Mouse (Mus musculus) regulatory T cell (primary cell): ENCODE results near the gene Srp14.

Source experiments
- in situ Hi-C: fragments of 300-600 bp; cut with MboI, MseI; formaldehyde crosslinking; loops from one replicate; pipeline ENCODE4 v1.15.1; 2025; ENCODE audit warnings: high pct_unique_total_duplicates

Gene Srp14

DNA sequence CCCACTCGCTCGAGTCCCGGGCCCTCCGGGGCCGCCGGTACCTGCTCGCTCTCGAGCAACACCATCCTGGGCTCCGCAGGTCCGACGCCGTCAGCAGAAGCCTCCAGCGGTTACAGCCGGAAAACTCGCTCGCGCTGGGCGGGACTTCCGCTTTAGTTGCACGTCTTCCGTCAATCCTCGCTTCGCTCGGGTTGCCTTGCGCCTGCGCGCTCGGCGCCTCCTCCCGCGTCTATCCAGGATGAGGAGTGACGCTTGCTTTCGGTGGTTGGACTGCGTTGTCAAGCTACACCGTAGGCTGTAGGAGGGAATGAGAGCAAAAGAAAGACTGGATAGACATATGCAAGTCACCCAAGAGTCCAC is at the start of gene Srp14:
Srp14 (minus strand) TSS at position 162 of the 360 bp plus-strand sequence.
- in situ Hi-C loops: no loop called here

DNA sequence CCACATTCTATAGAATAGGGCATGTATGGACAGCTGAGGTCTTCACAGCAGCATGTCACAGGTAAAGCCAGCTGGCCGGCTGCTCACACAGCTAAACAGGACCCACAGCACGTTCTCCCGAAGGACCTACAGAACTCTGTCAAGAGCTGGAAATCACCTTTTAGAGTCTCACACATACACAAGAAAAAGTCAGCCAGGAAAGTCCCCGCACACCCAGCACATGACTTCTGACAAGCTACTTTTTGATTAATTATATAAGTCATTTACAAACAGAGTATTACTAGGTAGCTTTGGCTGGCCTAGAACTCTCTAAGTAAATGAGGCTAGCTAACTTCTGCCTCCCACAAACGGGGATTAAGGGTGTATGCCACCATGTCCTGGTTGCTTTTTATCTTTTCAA is 47.0 kb upstream of the Srp14 start:
- in situ Hi-C loops: no loop called here

DNA sequence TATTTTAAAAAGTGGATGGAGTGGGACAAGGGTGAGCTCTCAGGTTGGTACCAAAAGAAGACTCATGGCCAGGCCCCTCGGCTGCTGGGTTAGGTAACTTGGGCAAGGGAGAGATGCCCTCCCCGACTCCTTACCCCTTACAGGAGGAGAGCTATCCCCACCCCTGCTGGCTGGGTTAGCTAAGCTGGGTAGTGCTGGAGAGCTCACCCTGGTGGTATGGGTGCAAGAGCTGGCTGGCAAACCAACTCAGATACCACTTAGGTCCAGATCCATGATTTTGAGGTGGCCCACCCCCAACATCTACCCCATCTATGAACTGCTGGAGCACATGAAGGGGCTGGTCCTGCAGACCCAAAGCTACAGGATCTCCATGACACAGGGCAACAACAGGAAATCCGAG is 45.3 kb upstream of the Srp14 start:
- in situ Hi-C loops: no loop called here

DNA sequence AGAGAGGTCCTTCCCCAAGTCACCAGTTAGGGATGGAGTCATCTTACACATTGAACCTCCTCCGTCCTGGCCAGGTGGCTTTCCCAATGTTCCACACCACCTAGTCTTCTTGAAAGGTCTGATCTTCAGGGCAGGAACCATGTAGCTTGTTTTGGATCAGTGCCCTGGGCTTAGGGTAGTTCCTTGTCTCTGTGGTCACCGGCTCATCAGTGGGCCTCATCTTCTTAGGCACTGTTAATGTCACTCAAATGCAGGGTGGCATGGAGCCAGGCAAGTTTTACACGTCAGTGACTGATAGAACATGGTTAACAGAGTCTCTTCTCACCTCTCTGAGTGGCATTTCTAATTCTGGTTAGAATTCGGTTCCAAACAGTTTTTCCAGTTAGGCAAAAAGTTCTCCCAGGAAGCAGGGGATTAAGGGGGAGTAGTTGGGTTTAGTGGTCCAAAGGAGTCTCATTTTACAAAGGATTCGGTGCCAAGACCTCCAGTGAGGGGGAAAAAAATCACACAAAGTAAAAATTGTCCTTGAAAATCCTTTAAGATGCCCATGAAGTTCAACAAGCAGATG is 43.7 kb upstream of the Srp14 start:
- in situ Hi-C loops: no loop called here

DNA sequence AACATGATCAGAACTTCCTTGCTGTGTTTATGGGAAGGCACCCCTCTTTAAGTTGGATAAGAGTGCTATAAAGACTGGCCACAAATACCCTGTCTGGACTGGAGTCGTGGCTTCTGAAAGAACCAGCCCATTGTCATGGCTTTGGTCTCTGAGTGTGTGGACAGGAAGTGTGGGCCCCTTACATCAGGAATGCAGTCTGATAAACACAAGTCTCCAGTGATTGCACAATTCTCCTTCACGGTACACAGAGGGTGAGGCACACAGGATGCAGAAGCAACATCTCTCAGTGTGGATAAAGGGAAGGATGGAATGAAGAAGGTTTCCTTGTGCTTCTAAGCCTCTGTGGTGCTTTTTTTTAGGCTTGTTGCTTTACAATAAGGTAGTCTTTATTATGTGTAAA is 42.8 kb upstream of the Srp14 start:
- in situ Hi-C loops: no loop called here

DNA sequence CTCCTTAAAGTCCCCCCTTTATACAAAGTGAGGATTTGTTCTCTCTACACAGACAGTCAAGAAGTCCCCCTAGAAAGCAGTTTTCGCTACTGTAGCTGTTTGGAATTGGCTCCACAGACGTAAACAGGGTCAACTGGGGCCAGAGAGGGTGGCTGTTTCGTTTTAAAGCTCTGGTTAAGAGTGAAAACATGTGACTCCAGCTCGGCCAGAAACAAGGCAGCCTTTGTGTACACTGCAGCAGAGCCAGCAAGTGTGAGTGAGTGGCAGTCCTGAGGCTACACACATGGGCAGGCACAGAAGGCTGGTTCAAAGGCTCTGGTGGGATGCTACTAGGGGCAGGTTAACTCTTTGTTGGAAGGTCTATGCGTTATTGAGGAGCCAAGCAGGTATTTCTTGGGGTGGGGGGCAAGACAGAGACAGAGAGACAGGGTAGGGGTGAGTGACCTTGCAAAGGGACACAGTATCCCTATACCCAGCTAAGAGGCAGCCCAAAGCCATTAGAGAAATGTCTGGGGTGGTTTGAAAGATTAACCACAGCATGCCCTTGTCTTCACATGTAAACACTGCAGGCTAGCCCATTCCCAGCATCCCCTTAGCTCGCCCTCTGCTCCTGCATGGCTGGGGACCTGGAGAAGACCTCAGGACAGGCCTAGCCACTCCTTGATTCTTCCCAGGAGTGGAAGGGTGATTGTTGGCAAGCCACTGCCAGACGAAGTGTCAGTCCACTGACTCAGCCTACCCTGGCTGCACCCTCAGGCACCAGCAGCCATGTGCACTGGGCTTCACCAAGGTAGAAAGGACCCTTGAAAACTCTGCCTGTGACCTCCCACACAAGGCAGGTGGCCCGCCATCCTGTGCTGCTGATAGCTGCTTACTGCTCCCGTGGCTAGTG is 40.8 kb upstream of the Srp14 start:
- in situ Hi-C loops: no loop called here

DNA sequence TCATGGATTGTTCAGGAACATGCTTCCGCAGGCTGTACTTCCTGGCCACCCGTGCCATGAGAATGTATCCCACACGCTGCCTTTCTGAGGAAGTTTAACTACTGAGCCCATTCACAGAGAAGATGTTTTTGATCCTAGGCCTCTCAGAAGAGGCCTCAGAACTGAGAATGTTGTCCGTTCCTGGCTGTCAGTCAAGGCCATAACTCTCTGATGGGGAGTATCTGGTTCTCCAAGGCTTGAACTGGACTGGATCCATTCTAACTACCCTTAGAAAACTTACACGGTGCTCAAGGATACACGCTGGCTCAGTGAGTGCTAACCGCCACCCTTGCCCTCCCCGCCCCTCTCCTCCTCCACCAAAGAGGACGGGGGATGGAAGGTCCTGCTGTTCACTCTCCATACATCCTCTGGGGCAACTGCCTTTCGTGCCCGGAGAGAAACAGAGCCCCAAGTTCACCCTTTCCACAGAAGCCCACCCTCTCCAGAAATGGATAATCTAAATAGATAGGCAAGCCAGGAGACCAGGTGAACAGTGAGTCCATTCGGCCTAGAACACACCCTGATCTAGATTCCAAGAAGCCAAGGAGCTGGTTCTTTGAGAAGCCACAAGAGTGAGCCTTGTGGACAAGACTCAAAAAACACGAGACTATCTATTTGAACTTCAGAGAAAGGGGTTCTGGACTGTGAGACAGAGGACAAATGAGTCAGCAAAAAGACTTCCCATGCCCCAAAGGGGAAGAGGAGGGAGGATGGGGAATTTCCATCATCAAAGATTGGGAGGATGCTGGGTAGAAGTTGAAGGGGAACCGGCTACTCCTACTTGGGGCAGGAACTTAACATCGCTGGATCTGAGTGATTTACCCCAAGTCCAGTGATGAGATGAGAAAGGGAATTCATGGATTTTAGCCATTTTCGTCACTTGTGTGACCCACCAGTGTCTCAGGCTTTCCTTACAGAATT is 33.2 kb upstream of the Srp14 start:
- in situ Hi-C loops: no loop called here

DNA sequence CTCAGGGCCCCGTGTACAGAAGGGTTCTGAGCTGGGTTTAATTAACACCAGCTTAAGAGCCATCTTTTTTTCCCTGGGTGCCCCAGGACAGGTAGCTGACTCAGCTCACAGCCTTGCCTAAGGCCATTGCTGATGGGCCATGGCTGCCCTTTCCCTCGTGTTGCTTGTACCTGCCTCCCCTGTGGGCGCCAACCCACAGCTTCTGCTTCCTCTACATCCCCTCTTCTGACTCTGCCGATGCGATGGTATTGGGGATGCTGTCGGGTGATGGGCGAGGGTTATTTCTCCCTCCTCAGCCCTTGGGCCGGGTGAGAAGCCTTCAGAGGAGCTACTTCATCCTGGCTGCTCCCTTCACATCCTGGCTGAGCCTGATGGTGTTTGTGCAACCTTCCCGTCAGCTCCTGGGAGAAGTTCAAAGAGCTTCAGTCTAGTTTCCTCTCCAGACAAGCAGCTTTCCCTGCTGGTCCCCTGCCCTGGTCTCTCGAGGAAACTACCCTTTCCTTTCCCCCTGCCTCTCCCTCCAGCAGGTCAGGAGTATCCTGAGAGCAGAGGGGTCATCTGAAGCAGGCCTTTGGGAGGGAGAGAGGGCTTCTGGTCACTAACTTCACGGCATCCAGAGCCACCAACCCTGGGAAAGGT is 32.4 kb upstream of the Srp14 start:
- in situ Hi-C loops: no loop called here

DNA sequence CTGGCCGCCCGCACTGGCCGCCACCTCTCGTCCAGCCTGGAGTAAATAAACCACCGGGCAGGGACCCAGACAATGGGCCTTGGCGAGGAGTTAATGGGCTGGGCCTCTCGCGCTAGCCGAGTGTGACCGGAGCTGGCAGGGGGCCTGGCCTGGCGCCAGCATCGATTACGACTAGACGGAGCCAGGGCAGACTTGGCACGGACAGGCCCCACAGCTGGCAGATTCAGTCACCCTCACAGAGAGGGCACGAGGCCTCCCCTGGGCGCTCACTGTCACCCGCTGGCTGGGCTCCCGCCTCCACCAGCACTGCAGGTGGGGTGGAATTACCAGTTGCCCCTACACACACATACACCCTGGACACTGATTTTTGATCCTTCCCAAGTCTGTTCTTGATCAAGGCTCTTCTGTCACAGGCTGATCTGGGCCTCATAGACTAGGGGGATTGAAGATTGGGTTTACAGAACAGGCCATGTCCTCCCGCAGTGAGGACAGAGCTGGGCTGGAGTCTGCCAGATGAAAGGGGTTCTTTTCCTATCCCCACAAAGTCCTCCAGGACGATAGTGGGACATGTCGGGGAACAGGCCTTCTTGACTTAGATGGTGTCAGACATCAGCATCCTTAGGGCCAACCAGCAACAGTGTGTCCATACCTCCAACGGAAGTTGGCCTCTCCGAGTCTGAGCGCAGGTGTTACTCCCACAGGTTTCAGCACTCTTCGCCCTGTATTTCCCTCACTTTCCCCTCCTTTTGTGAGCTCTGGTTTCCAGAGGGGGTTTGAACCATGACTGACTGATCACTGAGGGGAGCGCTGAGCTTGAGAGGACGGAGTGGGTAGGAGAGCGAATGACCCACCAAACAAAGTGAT is 31.2 kb upstream of the Srp14 start:
- in situ Hi-C loops: no loop called here

DNA sequence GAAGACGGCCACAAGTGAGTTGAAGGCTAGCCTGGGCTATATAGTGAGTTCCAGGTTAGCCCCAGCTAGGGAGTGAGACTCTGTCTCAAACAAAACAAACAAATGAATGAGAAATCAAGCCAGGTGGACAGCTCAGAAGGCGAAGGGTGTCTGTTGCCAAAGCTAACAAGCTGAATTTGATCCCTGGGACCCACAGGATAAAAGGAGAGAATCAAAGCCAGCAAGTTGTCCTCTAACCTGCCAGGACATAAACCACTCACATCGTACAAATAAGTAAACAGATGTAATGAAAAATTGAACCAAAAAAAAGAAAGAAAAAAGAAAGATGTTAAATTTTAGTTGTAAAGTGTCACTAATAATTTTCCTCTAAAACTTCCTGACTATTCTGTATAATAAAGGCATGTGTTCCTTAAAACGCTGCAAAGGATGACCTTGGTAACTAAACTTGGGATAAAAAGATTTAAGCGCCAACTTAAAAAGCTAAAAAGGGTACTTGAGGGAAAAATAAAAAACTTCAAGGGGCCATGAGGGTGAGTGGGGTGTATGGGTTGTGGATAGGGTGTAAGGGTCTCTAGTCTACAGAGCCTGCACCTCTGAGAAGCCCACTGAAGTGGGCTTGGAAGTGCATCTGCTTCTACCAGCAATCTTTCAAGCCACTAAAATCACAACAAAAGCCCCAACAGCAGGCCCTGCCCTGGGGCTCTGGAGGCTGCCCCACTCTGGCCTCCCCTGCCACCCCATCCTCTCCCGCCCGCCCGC is 30.4 kb upstream of the Srp14 start:
- in situ Hi-C loops: no loop called here

DNA sequence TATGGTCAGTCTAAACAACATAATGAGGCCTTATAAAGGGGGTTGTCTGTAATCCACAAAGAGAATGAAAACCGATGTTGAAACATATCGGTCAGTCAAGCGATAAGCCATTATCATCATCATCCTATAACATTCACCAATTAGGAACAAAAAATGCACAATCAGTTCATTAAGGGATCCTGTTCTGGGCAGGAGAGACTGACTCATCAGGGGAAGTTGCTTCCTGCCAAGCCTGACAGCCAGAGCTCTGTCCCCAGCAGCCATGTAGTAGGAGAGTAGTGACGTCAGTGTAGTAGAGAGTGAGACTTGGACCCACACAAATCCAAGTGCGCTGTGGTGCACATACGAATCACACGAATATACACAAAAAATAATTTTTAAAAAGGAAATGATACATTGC is 27.6 kb upstream of the Srp14 start:
- in situ Hi-C loops: no loop called here

DNA sequence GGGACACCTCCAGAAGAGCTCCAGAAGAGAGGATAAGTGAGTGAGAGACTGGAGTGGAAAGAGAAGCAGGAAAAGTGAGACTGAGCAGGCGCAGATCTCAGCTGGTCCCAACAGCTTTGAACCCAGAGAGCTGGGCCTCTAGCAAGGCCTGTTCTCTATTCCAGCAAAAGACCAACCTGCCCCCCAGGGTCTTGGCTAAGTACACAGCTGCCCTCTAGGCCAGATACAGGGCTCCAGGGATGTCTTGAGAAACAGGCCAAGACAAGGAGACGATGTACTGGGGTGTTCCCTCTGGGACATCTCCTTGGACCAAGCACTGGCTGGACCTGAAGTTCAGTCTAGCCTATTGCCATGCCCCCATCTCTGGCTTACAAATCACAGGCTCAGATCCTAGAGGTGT is 20.7 kb upstream of the Srp14 start:
- in situ Hi-C loops: loop anchor here (5.0 kb wide), 1 partner anchor 42 kb away; no protein-coding TSS in a partner anchor

DNA sequence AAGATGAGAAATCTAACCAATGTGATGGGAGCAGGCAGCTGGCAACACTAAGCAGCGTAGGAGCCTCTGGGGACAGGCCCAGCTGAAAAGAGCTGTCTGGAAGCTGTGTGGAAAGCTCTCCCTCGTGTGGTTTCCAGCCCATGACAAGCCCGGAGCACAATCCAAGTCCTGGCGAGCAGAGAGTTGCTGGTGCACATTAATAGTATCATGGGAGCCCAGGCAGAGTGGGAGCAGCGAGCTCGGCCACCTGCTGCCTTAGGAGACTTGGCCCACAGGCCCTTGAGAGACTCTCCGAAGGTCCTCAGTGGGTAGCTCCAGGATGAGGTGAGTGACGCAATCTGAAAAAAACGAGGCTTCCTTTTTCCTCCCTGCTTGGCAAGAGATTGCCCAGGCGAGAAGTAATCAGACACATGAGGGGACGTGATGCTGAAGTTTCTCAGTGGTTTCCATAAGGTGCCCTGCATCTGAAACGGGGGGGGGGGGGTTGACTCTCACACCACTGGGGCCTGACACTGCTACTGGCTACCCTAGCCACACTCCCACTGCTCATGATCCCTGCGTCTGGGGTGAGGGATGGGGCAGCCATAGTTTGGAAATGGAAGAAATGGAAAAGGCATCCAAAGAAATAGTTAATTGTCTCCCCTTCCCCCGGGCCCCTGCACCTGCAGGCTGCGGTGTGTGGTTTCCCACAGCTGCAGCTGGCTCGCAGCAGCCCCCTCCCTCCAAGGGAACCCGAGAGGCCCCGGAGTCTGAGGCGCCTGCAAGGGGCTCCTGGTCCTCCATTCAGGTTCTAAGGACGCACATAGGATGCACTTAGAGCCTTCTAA is 19.8 kb upstream of the Srp14 start:
- in situ Hi-C loops: no loop called here

DNA sequence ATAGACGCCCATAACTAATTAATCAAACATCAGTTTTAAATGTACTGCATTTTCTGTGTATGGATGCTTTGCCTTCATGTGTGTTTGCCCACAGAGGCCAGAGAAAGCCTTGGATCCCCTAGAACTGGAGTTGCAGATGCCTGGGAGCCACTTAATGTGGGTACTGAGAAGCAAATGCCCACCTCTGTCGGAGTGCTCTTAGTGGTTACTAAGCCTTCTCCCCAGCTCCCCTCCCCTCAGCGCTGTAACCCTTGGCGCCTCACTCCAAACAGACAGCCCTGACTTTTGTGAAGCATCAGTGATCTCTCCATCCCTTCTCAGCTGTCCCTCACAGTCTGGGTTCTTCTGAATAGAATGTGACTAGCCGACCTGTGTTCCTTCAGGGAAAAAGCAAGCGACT is 19.0 kb upstream of the Srp14 start:
- in situ Hi-C loops: no loop called here

DNA sequence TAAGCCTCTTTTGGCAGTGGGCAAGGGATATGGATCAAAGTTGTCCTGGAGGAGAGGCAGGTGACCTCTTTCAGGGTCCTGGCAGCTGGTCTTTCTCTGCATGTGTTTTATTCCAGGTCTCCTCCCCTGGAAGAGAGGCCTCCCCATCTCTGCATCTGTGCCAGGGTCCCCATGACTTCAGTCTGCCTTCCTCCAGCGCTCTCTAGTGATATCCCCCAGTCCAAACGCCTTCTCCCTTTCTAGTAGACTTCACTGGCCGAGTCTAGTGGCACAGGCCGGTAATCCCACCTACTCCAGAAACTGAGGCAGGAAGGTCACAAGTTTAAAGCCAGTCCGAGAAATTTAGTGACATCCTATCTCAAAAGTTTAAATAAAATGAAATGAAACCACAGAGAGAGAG is 18.4 kb upstream of the Srp14 start:
- in situ Hi-C loops: no loop called here

DNA sequence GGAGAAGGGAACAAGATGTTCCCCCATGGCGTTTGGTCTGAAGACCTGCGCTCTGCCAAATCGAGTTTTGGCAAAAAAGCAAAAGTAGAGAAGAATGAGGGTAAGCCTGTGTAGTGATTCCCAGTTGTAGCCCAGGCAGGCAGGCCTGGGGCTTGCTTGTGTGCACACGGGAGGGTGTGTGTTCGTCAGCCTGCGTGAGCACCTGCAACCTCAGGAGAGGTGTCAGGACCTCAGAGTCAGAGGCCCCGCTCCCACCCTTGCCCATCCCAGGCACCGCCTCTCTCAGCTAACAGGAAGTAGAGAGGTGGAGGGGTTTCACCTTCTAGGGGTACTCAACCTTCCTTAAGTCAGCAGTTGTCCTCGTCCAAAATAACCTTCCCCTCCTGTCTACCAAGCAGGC is 15.5 kb upstream of the Srp14 start:
- in situ Hi-C loops: no loop called here

DNA sequence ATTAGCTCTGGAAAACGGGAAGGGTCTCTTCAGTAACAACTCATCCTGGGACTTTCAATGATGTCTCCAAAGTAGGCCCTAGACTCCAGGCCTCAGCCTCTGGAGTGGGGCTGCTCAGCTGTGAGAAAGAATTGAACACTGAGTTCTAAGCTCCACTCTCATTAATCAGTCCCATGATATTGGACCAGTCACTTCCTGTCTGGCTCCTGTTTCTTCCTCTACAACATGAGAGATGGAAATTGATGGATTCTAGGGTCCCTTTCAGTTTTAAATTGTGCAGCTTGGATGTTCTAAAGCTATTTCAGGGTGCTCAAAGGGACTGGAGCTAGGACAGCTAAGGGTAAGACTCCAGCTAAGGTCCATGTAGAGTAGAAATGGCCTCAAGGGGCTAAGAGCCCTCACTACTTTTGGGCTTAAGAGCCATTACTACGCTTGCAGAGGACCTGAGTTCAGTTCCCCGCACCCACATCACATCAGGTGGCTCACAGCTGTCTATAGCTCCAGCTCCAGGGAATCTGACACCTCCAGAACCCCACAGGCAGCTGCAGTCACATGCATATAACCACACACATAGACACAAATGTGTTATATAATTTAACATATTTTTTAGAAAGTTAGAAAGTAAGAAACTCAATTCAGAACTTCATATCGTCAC is 12.4 kb upstream of the Srp14 start:
- in situ Hi-C loops: no loop called here

DNA sequence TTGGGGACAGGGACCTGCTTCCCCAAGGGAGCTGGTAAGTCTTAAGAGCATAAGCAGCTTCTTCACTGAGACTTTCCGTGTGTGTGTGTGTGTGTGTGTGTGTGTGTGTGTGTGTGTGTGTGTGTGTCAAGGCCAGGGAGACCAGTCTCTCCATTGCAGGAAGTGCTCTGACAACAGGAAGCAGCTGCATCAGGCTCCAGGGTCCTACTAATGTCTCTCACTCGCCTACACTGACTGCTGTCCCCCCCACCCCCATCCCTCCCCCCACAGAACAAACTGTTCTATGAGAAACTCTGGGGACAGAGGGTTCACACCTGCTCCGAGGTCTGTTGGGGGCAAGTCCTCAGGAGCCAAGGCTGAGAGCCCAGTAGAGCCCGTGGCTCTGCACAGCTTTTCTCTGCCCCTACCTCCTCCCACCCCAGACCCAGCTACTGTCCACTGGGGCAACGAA is 11.8 kb upstream of the Srp14 start:
- in situ Hi-C loops: no loop called here
